21 mouse cellular contexts compared by ENCODE assay signal in genomic region chr13:93335337-93335736, GRCm38 (mm10). TPM values are rescaled to one million over a fixed set of nuclear protein-coding genes. Genes with fewer than 3 reads are reported as not detected.
DNase-seq lines count a peak whose midpoint lies in the region; ATAC-seq and TF ChIP-seq lines count a peak whose summit lies in the region.
"Had no signal": no experiment of that assay in that cellular context is flagged by ENCODE, and none has a peak within 500 bp of the region (broad histone marks: within the 10 kb centered on the region; RNA-seq: fewer than 3 reads in every experiment).

No protein-coding gene starts in this region.

- TF ChIP-seq POLR2A in heart, adult 2 months (IDR thresholded peaks at IDR 0.05; ENCODE audit: insufficient read depth, low read depth, low read length): no peak
- TF ChIP-seq POLR2A in MEL (IDR thresholded peaks at IDR 0.05; ENCODE audit: control insufficient read depth in 1 of 2, insufficient read depth in 1 of 2, low read depth in 1 of 2, low read length in 2 of 2, poor library complexity in 1 of 2): no peak

- no peak overlapping the region for H3K4me2 ChIP-seq in liver, embryonic 14.5 days (ENCODE audit: low read depth)
- H3K4me2 ChIP-seq in liver, embryonic 12.5 days: no peak overlapping the region
- H3K4me2 ChIP-seq: embryonic facial prominence, embryonic 12.5 days; liver, embryonic 13.5 days; stomach, embryonic 15.5 days had no signal

- no peak for DNase-seq in heart, adult 2 months
- no peak for DNase-seq in heart, postnatal 14 days
- no peak for DNase-seq in liver, embryonic 14.5 days (ENCODE audit: low read depth in 3 of 3, low spot score in 3 of 3)
- peak; percentile 60 for DNase-seq in MEL (ENCODE audit: low read depth, low spot score)
- peak; percentile 22 for DNase-seq in induced T-regulatory cell, adult 2 months (ENCODE audit: low read depth)
- no peak for DNase-seq in right cerebral cortex, postnatal 36 days (ENCODE audit: low spot score in 2 of 2)
- DNase-seq in urinary bladder, adult 2 months (ENCODE audit: low spot score): no peak
- DNase-seq: adrenal gland, adult 2 months; cerebellum, adult 8-10 months; gastrocnemius, postnatal 25 days; kidney, adult 8-10 months; left cerebral cortex, postnatal 4 days; liver, embryonic 13.5 days; lung, postnatal 10 days; right cerebral cortex, postnatal 25 days; thymus, adult 2 months had no signal

- ATAC-seq in liver, embryonic 14.5 days (ENCODE audit: insufficient read depth): no peak
- no peak for ATAC-seq in liver, embryonic 12.5 days
- ATAC-seq: forebrain, embryonic 14.5 days had no signal

- intact Hi-C loops in heart, adult 2 months (cut with DNase I): no loop called here
- intact Hi-C loops in heart, postnatal 14 days (cut with DNase I): loop anchor here (5.0 kb wide), 1 partner anchor 42 kb away; no protein-coding TSS in a partner anchor

- no peaks in the 10 kb centered on the region for H3K27me3 ChIP-seq in heart, adult 2 months (ENCODE audit: control insufficient read depth, insufficient read depth, low read length)
- no peaks in the 10 kb centered on the region for H3K27me3 ChIP-seq in liver, embryonic 14.5 days (ENCODE audit: control insufficient read depth, insufficient read depth, low read length)
- H3K27me3 ChIP-seq in liver, embryonic 12.5 days (replicated peaks): no peaks in the 10 kb centered on the region
- no peaks in the 10 kb centered on the region for H3K27me3 ChIP-seq in MEL (ENCODE audit: control insufficient read depth in 1 of 2, insufficient read depth in 2 of 2, low read length in 2 of 2)
- H3K27me3 ChIP-seq: embryonic facial prominence, embryonic 12.5 days; liver, embryonic 13.5 days; stomach, embryonic 15.5 days had no signal

- no peak overlapping the region for H3K27ac ChIP-seq in heart, adult 2 months
- H3K27ac ChIP-seq in liver, embryonic 14.5 days: no peak overlapping the region
- H3K27ac ChIP-seq in liver, embryonic 12.5 days: no peak overlapping the region
- H3K27ac ChIP-seq in MEL (ENCODE audit: control insufficient read depth, low read depth, low read length): no peak overlapping the region
- H3K27ac ChIP-seq: embryonic facial prominence, embryonic 12.5 days; heart, embryonic 10.5 days; liver, embryonic 13.5 days; stomach, embryonic 15.5 days had no signal

- no peak overlapping the region for H3K9ac ChIP-seq in heart, adult 2 months (ENCODE audit: low read depth, low read length)
- H3K9ac ChIP-seq in liver, embryonic 14.5 days (replicated peaks): no peak overlapping the region
- H3K9ac ChIP-seq in liver, embryonic 12.5 days: no peak overlapping the region
- H3K9ac ChIP-seq in MEL (ENCODE audit: control insufficient read depth, low read depth, low read length, poor library complexity, severe bottlenecking): no peak overlapping the region
- H3K9ac ChIP-seq: embryonic facial prominence, embryonic 12.5 days; liver, embryonic 13.5 days; stomach, embryonic 15.5 days had no signal

- TF ChIP-seq RAD21 in MEL (IDR thresholded peaks at IDR 0.05; ENCODE audit: low read depth, low read length): peak; percentile 53

- H3K79me2 ChIP-seq in heart, adult 2 months (replicated peaks; ENCODE audit: control insufficient read depth, insufficient read depth, low read length): peaks cover 1% of the 10 kb centered on the region; the same call in 1 of the 2 replicates
- H3K79me2 ChIP-seq in MEL (ENCODE audit: control insufficient read depth, insufficient read depth, low read length, poor library complexity): peaks cover 9% of the 10 kb centered on the region

- TF ChIP-seq CTCF in heart, adult 2 months (IDR thresholded peaks at IDR 0.05): peak; percentile 49
- TF ChIP-seq CTCF in liver, embryonic 14.5 days (IDR thresholded peaks at IDR 0.05; ENCODE audit: low read depth): peak; percentile 34
- TF ChIP-seq CTCF in MEL (IDR thresholded peaks at IDR 0.05 in 2 of 3, conservative IDR thresholded peaks at IDR 0.05 in 1 of 3; ENCODE audit: control insufficient read depth in 1 of 3, insufficient read depth in 1 of 3, low read depth in 2 of 3, low read length in 3 of 3, poor library complexity in 1 of 3, severe bottlenecking in 1 of 3): peak in 2 of 3 experiments; percentile 9 to 59; a peak in 3 of 6 replicates

- H3K4me1 ChIP-seq in heart, adult 2 months (ENCODE audit: control insufficient read depth, insufficient read depth, low read length): peaks cover 1% of the 10 kb centered on the region; the same call in 1 of the 2 replicates
- H3K4me1 ChIP-seq in liver, embryonic 14.5 days (replicated peaks; ENCODE audit: control insufficient read depth in 2 of 2, insufficient read depth in 2 of 2, low read length in 1 of 2): peaks cover 5 to 8% of the 10 kb centered on the region in 2 experiments
- H3K4me1 ChIP-seq in liver, embryonic 12.5 days: peaks cover 35% of the 10 kb centered on the region
- H3K4me1 ChIP-seq in MEL (ENCODE audit: control insufficient read depth in 1 of 2, insufficient read depth in 2 of 2, low read length in 2 of 2): peaks cover 10 to 29% of the 10 kb centered on the region in 2 experiments
- H3K4me1 ChIP-seq: embryonic facial prominence, embryonic 12.5 days; stomach, embryonic 15.5 days had no signal

- H3K9me3 ChIP-seq in liver, embryonic 14.5 days (ENCODE audit: control insufficient read depth, low read length): no peaks in the 10 kb centered on the region
- H3K9me3 ChIP-seq in liver, embryonic 12.5 days (replicated peaks): no peaks in the 10 kb centered on the region
- no peaks in the 10 kb centered on the region for H3K9me3 ChIP-seq in MEL (replicated peaks; ENCODE audit: insufficient read depth, low read length)
- H3K9me3 ChIP-seq: embryonic facial prominence, embryonic 12.5 days; heart, embryonic 10.5 days; liver, embryonic 13.5 days; stomach, embryonic 15.5 days had no signal

- 64% methylated on average over 3 of the region's 3 CpGs for WGBS in heart, adult 2 months
- 63% methylated on average over 3 of the region's 3 CpGs for WGBS in liver, embryonic 14.5 days (ENCODE audit: insufficient replicate concordance)
- 60% methylated on average over 3 of the region's 3 CpGs for WGBS in liver, embryonic 12.5 days (ENCODE audit: insufficient replicate concordance)

- peaks cover 3% of the 10 kb centered on the region; the same call in 1 of the 2 replicates for H3K36me3 ChIP-seq in heart, adult 2 months (ENCODE audit: control insufficient read depth, insufficient read depth, low read length)
- H3K36me3 ChIP-seq in liver, embryonic 14.5 days (replicated peaks; ENCODE audit: control insufficient read depth, insufficient read depth, low read depth): no peaks in the 10 kb centered on the region
- H3K36me3 ChIP-seq in liver, embryonic 12.5 days: no peaks in the 10 kb centered on the region
- peaks cover 0 to 41% of the 10 kb centered on the region in 2 experiments; a peak in 2 of 4 replicates for H3K36me3 ChIP-seq in MEL (ENCODE audit: control insufficient read depth in 1 of 2, insufficient read depth in 2 of 2, low read length in 2 of 2)
- H3K36me3 ChIP-seq: embryonic facial prominence, embryonic 12.5 days; heart, embryonic 10.5 days; liver, embryonic 13.5 days; stomach, embryonic 15.5 days had no signal

- H3K4me3 ChIP-seq in heart, adult 2 months: no peak overlapping the region
- H3K4me3 ChIP-seq in liver, embryonic 14.5 days (ENCODE audit: insufficient read depth in 1 of 2, low read depth in 2 of 2, low read length in 2 of 2): no peak overlapping the region
- no peak overlapping the region for H3K4me3 ChIP-seq in liver, embryonic 12.5 days
- H3K4me3 ChIP-seq in MEL (ENCODE audit: control insufficient read depth in 1 of 2, insufficient read depth in 1 of 2, low read depth in 2 of 2, low read length in 2 of 2): no peak overlapping the region
- H3K4me3 ChIP-seq: embryonic facial prominence, embryonic 12.5 days; heart, embryonic 10.5 days; liver, embryonic 13.5 days; stomach, embryonic 15.5 days had no signal

- no peak for TF ChIP-seq EP300 in heart, adult 2 months (IDR thresholded peaks at IDR 0.05; ENCODE audit: insufficient read depth, low read depth, low read length)
- no peak for TF ChIP-seq EP300 in liver, embryonic 14.5 days (IDR thresholded peaks at IDR 0.05; ENCODE audit: low read depth)
- no peak for TF ChIP-seq EP300 in MEL (IDR thresholded peaks at IDR 0.05; ENCODE audit: low read depth in 1 of 2, low read length in 2 of 2)

TF ChIP-seq in MEL, 35 proteins besides CTCF, POLR2A, EP300 and RAD21:
- peak; percentile 80 for TF ChIP-seq ZNF384 (IDR thresholded peaks at IDR 0.05; ENCODE audit: low read depth, low read length)
- peak; percentile 63 for TF ChIP-seq SMC3 (IDR thresholded peaks at IDR 0.05; ENCODE audit: low read depth, low read length)
- 0 out of 2 replicates have a peak, but pooled peaks have one; percentile 7 for TF ChIP-seq ZC3H11A (IDR thresholded peaks at IDR 0.05; ENCODE audit: low read depth, low read length)
- TF ChIP-seq MEF2A (IDR thresholded peaks at IDR 0.05; ENCODE audit: extremely low read depth, insufficient replicate concordance, low read depth, low read length, poor library complexity, severe bottlenecking): no peak
TF ChIP-seq in MEL: peak in this region for 3.

RNA-seq across cellular contexts. Expression of gene Homer1, which starts 35.9 kb away (rescaled TPM):
- 10 to 100 TPM; 54.8 to 64.0 TPM for total RNA-seq in heart, adult 2 months (2021)
- polyA plus RNA-seq in heart, adult 2 months (2012; rRNA removed): 6.6 and 19.9 TPM in 2 replicates
- 10 to 100 TPM; 63.8 to 67.9 TPM for total RNA-seq in heart, postnatal 14 days (2021)
- polyA plus RNA-seq in liver, embryonic 14.5 days (2012; rRNA removed): 2.6 and 3.7 TPM in 2 replicates
- polyA plus RNA-seq in liver, embryonic 14.5 days (2014; fragmentation: Nextera tagmentation; extraction: Ambion mirVana): 3.0 TPM in 2 replicates
- 7.1 and 8.2 TPM in 2 replicates for polyA plus RNA-seq in liver, embryonic 12.5 days (2016; fragmentation: Nextera tagmentation; extraction: Ambion mirVana)
- total RNA-seq in MEL (2012; rRNA removed): 20.6 and 23.1 TPM in 2 replicates
- 10 to 100 TPM in 1 of 2 experiments, not detected in 1; 19.5 TPM for polyA plus RNA-seq in MEL (2012; ENCODE audit: insufficient read depth in 1 of 2, insufficient read length in 2 of 2, low read depth in 1 of 2, low replicate concordance in 2 of 2, missing spikeins in 1 of 2)
- 8.3 and 8.8 TPM in 2 replicates for polyA plus RNA-seq in urinary bladder, adult 2 months (2012; rRNA removed)

Comparison
In these comparisons a context has a peak if more than half of its experiments do, and no peak if none do; other contexts are left out.
1. DNase-seq: peak in MEL (single experiment) and induced T-regulatory cell, adult 2 months (single experiment); none in heart, adult 2 months (0 of 2), heart, postnatal 14 days (0 of 2), liver, embryonic 14.5 days (0 of 3), right cerebral cortex, postnatal 36 days (0 of 2) and urinary bladder, adult 2 months (single experiment).
2. Peak in every context shown above with its lines, with median percentiles within 50 percentile points of each other: CTCF ChIP-seq.